Mouse (Mus musculus) bone marrow, adult 2 months (tissue): ENCODE measurements at regions not wholly inside any gene's neighbourhood (a gene's known extent, or its start where the extent isn't known, plus 50 kb on each side); places are given as distances from the start of the nearest gene placed in this dataset.

Source experiments
- CTCF ChIP-seq: fragments of 200-500 bp; IDR thresholded peaks from 2 replicates; pipeline ENCODE4 v1.5.1; 2011; ENCODE audit warnings: low read length, control low read depth; ENCODE audit not compliant: control insufficient read depth, insufficient read depth
- POLR2A ChIP-seq: fragments of 200-500 bp; IDR thresholded peaks from 2 replicates; pipeline ENCODE4 v1.6.1; 2011; ENCODE audit warnings: low read depth, mild to moderate bottlenecking, control low read depth, low read length, borderline replicate concordance; ENCODE audit not compliant: control insufficient read depth

GRCm38 (mm10) chr15:62071311-62071710 lies 1148.5 kb upstream of the A1bg start:
- TF ChIP-seq POLR2A (no peak), CTCF (no peak)
